Mouse (Mus musculus) layer of hippocampus, postnatal 10 days (tissue): ENCODE measurements around the gene Stub1. TPM values are rescaled to one million over a fixed set of nuclear protein-coding genes. Genes with fewer than 3 reads are reported as not detected.
A peak's percentile ranks its signal among the peaks of the same experiment; 100 is the strongest.

Experiments used
- DNase-seq, 2 experiments: peaks; one replicate each; pipeline ENCODE4 v3.0.0; 2021; ENCODE audit warnings: low spot score in 2 of 2
- microRNA-seq, 2 experiments: library from miRNA; unstranded; fragments of <30 nt; microRNA quantifications; one replicate each; pipeline ENCODE4 v1.2.0; 2021
- total RNA-seq, 2 experiments: library from RNA; stranded (reverse); gene quantifications; 2 replicates each; pipeline ENCODE4 v1.2.3; 2021

Stub1 gene
- total RNA-seq, 2 experiments from 2014 or later: 168 to 169 TPM

GRCm38 (mm10) chr17:25792615-25793014 lies 40.6 kb downstream of the Stub1 start, which contains the start of gene Fam173a:
TSS of gene Fam173a (minus strand) at chr17:25792901.
- peak; percentile 73 to 82 for DNase-seq

GRCm38 (mm10) chr17:25791843-25792527 lies 41.2 kb downstream of the Stub1 start:
- peak; percentile 91 to 92 for DNase-seq

- no peak for DNase-seq
Observed at GRCm38 (mm10) chr17:25791320-25791842, 41.8 kb downstream of the Stub1 start.

- no peak for DNase-seq
Observed at GRCm38 (mm10) chr17:25786781-25787504, 46.3 kb downstream of the Stub1 start.

GRCm38 (mm10) chr17:25786280-25786679 lies 46.9 kb downstream of the Stub1 start, which contains the start of gene Ccdc78:
TSS of gene Ccdc78 (plus strand) at chr17:25786580.
- DNase-seq: no peak

GRCm38 (mm10) chr17:25785281-25785745 lies 47.9 kb downstream of the Stub1 start, which contains the start of gene Haghl:
TSS of gene Haghl (minus strand) at chr17:25785673.
- peak; percentile 96 to 98 for DNase-seq

- DNase-seq: peak in 1 of 2 experiments; percentile 12
Observed at GRCm38 (mm10) chr17:25783861-25784574, 49.2 kb downstream of the Stub1 start.

GRCm38 (mm10) chr17:25783086-25783485 lies 50.1 kb downstream of the Stub1 start:
- DNase-seq: no peak

- DNase-seq: no peak
Observed at GRCm38 (mm10) chr17:25781339-25781738, 51.9 kb downstream of the Stub1 start.

Small RNAs within 50 kb of the gene (microRNA-seq; reads per million reads assigned to microRNA genes)
- gene Mir3082 (2.0 to 3.3 reads per million in 2 experiments), gene Mir6966 (0.59 to 2.7 reads per million in 2 experiments)

Other genes starting within 250 kb of the Stub1 start
- gene Gng13, start 116.2 kb downstream of the Stub1 start, total RNA-seq: 10 to 100 TPM; 55.4 to 57.2 TPM
- gene Chtf18, start 106.0 kb downstream of the Stub1 start, total RNA-seq: 1 to 10 TPM; 2.6 to 3.6 TPM
- 10 to 100 TPM; 27.0 to 30.0 TPM for gene Rpusd1, start 105.7 kb downstream of the Stub1 start, total RNA-seq
- gene Mslnl, start 97.4 kb downstream of the Stub1 start, total RNA-seq: not detected
- 1 to 10 TPM; 1.8 to 2.6 TPM for gene Msln, start 79.0 kb downstream of the Stub1 start, total RNA-seq
- gene Narfl, start 59.6 kb downstream of the Stub1 start, total RNA-seq: 10 to 100 TPM; 25.7 to 26.9 TPM
- 100 to 1,000 TPM; 140 to 157 TPM for gene Haghl, start 47.7 kb downstream of the Stub1 start, total RNA-seq
- under 1 TPM; 0.23 to 0.33 TPM for gene Ccdc78, start 46.8 kb downstream of the Stub1 start, total RNA-seq
- gene Fam173a, start 40.5 kb downstream of the Stub1 start, total RNA-seq: 10 to 100 TPM; 69.2 to 80.1 TPM
- gene AC134908.4, start 37.7 kb downstream of the Stub1 start, total RNA-seq: not detected
- gene Metrn, start 36.3 kb downstream of the Stub1 start, total RNA-seq: 10 to 100 TPM; 51.2 to 65.8 TPM
- gene Fbxl16, start 24.3 kb downstream of the Stub1 start, total RNA-seq: 100 to 1,000 TPM; 272 to 292 TPM
- gene Wdr24, start 9.8 kb downstream of the Stub1 start, total RNA-seq: 10 to 100 TPM; 21.0 to 24.1 TPM
- 10 to 100 TPM; 55.4 to 56.9 TPM for gene Jmjd8, start 4.5 kb downstream of the Stub1 start, total RNA-seq
- 10 to 100 TPM; 80.6 to 99.3 TPM for gene Rhbdl1, start 3.9 kb upstream of the Stub1 start, total RNA-seq
- 10 to 100 TPM; 30.9 to 36.3 TPM for gene Gm20683, start 8.4 kb upstream of the Stub1 start, total RNA-seq
- 10 to 100 TPM; 80.3 to 94.8 TPM for gene Rhot2, start 11.4 kb upstream of the Stub1 start, total RNA-seq
- 10 to 100 TPM; 25.4 to 37.8 TPM for gene Wdr90, start 28.1 kb upstream of the Stub1 start, total RNA-seq
- 10 to 100 TPM; 30.6 to 32.6 TPM for gene Mcrip2, start 35.4 kb upstream of the Stub1 start, total RNA-seq
- gene Mettl26, start 41.7 kb upstream of the Stub1 start, total RNA-seq: 10 to 100 TPM; 31.7 to 32.7 TPM
- gene Wfikkn1, start 47.5 kb upstream of the Stub1 start, total RNA-seq: 1 to 10 TPM; 1.1 to 1.4 TPM
- 10 to 100 TPM; 41.9 to 49.9 TPM for gene Rab40c, start 86.3 kb upstream of the Stub1 start, total RNA-seq
- 100 to 1,000 TPM; 144 to 149 TPM for gene Pigq, start 111.5 kb upstream of the Stub1 start, total RNA-seq
- gene Nhlrc4, start 111.6 kb upstream of the Stub1 start, total RNA-seq: not detected
- not detected for gene A930017K11Rik, start 119.2 kb upstream of the Stub1 start, total RNA-seq
- gene Capn15, start 152.4 kb upstream of the Stub1 start, total RNA-seq: 10 to 100 TPM; 38.2 to 50.8 TPM
- 10 to 100 TPM; 69.6 to 79.3 TPM for gene Rab11fip3, start 236.2 kb upstream of the Stub1 start, total RNA-seq